Mouse (Mus musculus) heart, embryonic 13.5 days (tissue): ENCODE measurements around the gene AC109138.7. TPM values are rescaled to one million over a fixed set of nuclear protein-coding genes. Genes with fewer than 3 reads are reported as not detected.
A peak's percentile ranks its signal among the peaks of the same experiment; 100 is the strongest.

Experiments used
- ATAC-seq: fragments of 200-750 bp; cut with Nextera tagmentation; 2 replicates; pipeline ENCODE4 v1.8.0; 2017; ENCODE audit warnings: moderate TSS enrichment; ENCODE audit not compliant: insufficient number of reproducible peaks, low FRiP score, low TSS enrichment; ENCODE audit errors: extremely low read depth
- H3K27ac ChIP-seq: fragments of 300-500 bp; sonication (generic); replicated peaks from 2 replicates; pipeline ENCODE4 v1.5.1; 2015; ENCODE audit warnings: moderate library complexity, mild to moderate bottlenecking, inconsistent platforms
- H3K27me3 ChIP-seq: fragments of 300-500 bp; sonication (generic); replicated peaks from 2 replicates; pipeline ENCODE4 v1.6.1; 2015; ENCODE audit warnings: mild to moderate bottlenecking, inconsistent platforms
- H3K36me3 ChIP-seq: fragments of 300-500 bp; sonication (generic); 2 replicates; pipeline ENCODE4 v1.6.1; 2015; ENCODE audit warnings: mild to moderate bottlenecking, inconsistent platforms
- H3K4me1 ChIP-seq: fragments of 300-500 bp; sonication (generic); 2 replicates; pipeline ENCODE4 v1.6.1; 2015; ENCODE audit warnings: inconsistent platforms
- H3K4me2 ChIP-seq: fragments of 300-500 bp; sonication (generic); 2 replicates; pipeline ENCODE4 v1.6.1; 2015; ENCODE audit warnings: inconsistent platforms, mild to moderate bottlenecking, moderate library complexity
- H3K4me3 ChIP-seq: fragments of 300-500 bp; sonication (generic); 2 replicates; pipeline ENCODE4 v1.5.1; 2015; ENCODE audit warnings: moderate library complexity, mild to moderate bottlenecking, inconsistent platforms
- H3K9ac ChIP-seq: fragments of 300-500 bp; sonication (generic); 2 replicates; pipeline ENCODE4 v1.6.1; 2015; ENCODE audit warnings: inconsistent platforms, mild to moderate bottlenecking, moderate library complexity
- H3K9me3 ChIP-seq: fragments of 300-500 bp; sonication (generic); 2 replicates; pipeline ENCODE4 v1.6.1; 2016; ENCODE audit warnings: inconsistent platforms
- WGBS: fragments of 180-500 bp; shearing (Covaris S2); methylation state at CpG from one replicate; pipeline ENCODE4 v1.1.7; 2015; ENCODE audit warnings: mixed read lengths; 5-methylcytosine and 5-hydroxymethylcytosine counted together
- polyA plus RNA-seq: library from polyadenylated mRNA; unstranded; fragments of >200 nt; fragmentation: Nextera tagmentation; extraction: Ambion mirVana; gene quantifications from 2 replicates; pipeline ENCODE4 v1.2.1, GENCODE M21; 2015

Gene AC109138.7
- polyA plus RNA-seq, 1 experiment from 2014 or later, result not detected

- ATAC-seq, result no peak
Observed at GRCm38 (mm10) chr19:4181892-4182291, 32.3 kb upstream of the AC109138.7 start.

GRCm38 (mm10) chr19:4183689-4184088 lies 30.5 kb upstream of the AC109138.7 start:
- no peaks in the 10 kb centered on the region for H3K9me3 ChIP-seq
- no peak overlapping the region for H3K27ac ChIP-seq
- H3K36me3 ChIP-seq, result no peaks in the 10 kb centered on the region
- H3K4me1 ChIP-seq, result peaks cover 40% of the 10 kb centered on the region
- H3K27me3 ChIP-seq, result no peaks in the 10 kb centered on the region
- H3K4me3 ChIP-seq, result no peak overlapping the region
- H3K9ac ChIP-seq, result no peak overlapping the region
- H3K4me2 ChIP-seq, result no peak overlapping the region
- ATAC-seq, result no peak
- 85% methylated on average over 2 of the region's 2 CpGs for WGBS

More at GRCm38 (mm10) chr19:4181892-4182291, 32.3 kb upstream of the AC109138.7 start:
- H3K36me3 ChIP-seq, result no peaks in the 10 kb centered on the region
- no peak overlapping the region for H3K9ac ChIP-seq
- H3K27ac ChIP-seq, result no peak overlapping the region
- no peaks in the 10 kb centered on the region for H3K9me3 ChIP-seq
- no peak overlapping the region for H3K4me2 ChIP-seq
- peaks cover 27% of the 10 kb centered on the region for H3K4me1 ChIP-seq
- WGBS, result 47% methylated on average over 3 of the region's 3 CpGs
- no peak overlapping the region for H3K4me3 ChIP-seq
- H3K27me3 ChIP-seq, result peaks cover 2% of the 10 kb centered on the region; the same call in 1 of the 2 replicates

GRCm38 (mm10) chr19:4184976-4185975 lies 28.9 kb upstream of the AC109138.7 start:
- no peak overlapping the region for H3K4me3 ChIP-seq
- 43% methylated on average over 15 of the region's 15 CpGs for WGBS
- H3K4me1 ChIP-seq, result peaks cover 40% of the 10 kb centered on the region
- no peaks in the 10 kb centered on the region for H3K27me3 ChIP-seq
- H3K4me2 ChIP-seq, result peak overlapping the region; percentile 27; the same call in 1 of the 2 replicates
- H3K9ac ChIP-seq, result peak overlapping the region; percentile 33; the same call in 1 of the 2 replicates
- H3K27ac ChIP-seq, result peak overlapping the region; percentile 50
- no peaks in the 10 kb centered on the region for H3K36me3 ChIP-seq
- ATAC-seq, result no peak
- H3K9me3 ChIP-seq, result no peaks in the 10 kb centered on the region

GRCm38 (mm10) chr19:4187303-4187702 lies 26.9 kb upstream of the AC109138.7 start:
- H3K4me3 ChIP-seq, result no peak overlapping the region

GRCm38 (mm10) chr19:4189051-4189620 lies 25.0 kb upstream of the AC109138.7 start:
- WGBS, result 84% methylated on average over 12 of the region's 12 CpGs
- no peaks in the 10 kb centered on the region for H3K9me3 ChIP-seq
- no peak overlapping the region for H3K9ac ChIP-seq
- H3K4me1 ChIP-seq, result peaks cover 63% of the 10 kb centered on the region
- H3K27ac ChIP-seq, result no peak overlapping the region
- H3K36me3 ChIP-seq, result peaks cover 11% of the 10 kb centered on the region
- H3K4me2 ChIP-seq, result no peak overlapping the region
- ATAC-seq, result no peak
- H3K27me3 ChIP-seq, result no peaks in the 10 kb centered on the region
- H3K4me3 ChIP-seq, result no peak overlapping the region

More at GRCm38 (mm10) chr19:4187303-4187702, 26.9 kb upstream of the AC109138.7 start:
- H3K27ac ChIP-seq, result peak overlapping the region; percentile 28; the same call in 1 of the 2 replicates
- no peak for ATAC-seq
- H3K4me1 ChIP-seq, result peaks cover 48% of the 10 kb centered on the region
- H3K9me3 ChIP-seq, result no peaks in the 10 kb centered on the region
- no peak overlapping the region for H3K4me2 ChIP-seq
- no peaks in the 10 kb centered on the region for H3K36me3 ChIP-seq
- no peak overlapping the region for H3K9ac ChIP-seq
- no peaks in the 10 kb centered on the region for H3K27me3 ChIP-seq
- WGBS, result 60% methylated on average over 3 of the region's 3 CpGs

GRCm38 (mm10) chr19:4190831-4191334 lies 23.3 kb upstream of the AC109138.7 start, which contains the start of gene Tbc1d10c:
Gene Tbc1d10c (minus strand): TSS chr19:4191284.
- H3K4me3 ChIP-seq, result peak within 1 kb of the TSS; percentile 94
- peak within 1 kb of the TSS; percentile 99 for H3K9ac ChIP-seq
- H3K4me2 ChIP-seq, result peak within 1 kb of the TSS; percentile 96
- no peaks in the 10 kb centered on the region for H3K9me3 ChIP-seq
- H3K4me1 ChIP-seq, result peaks cover 64% of the 10 kb centered on the region
- no peak for ATAC-seq
- H3K27ac ChIP-seq, result peak within 1 kb of the TSS; percentile 95
- H3K36me3 ChIP-seq, result peaks cover 29% of the 10 kb centered on the region
- no peaks in the 10 kb centered on the region for H3K27me3 ChIP-seq
- 53% methylated on average over 4 of the region's 4 CpGs for WGBS

- 7% methylated on average over 36 of the region's 47 CpGs for WGBS
- Histone ChIP-seq H3K4me2 (peak within 1 kb of the TSS; percentile 96), H3K27ac (peak within 1 kb of the TSS; percentile 95), H3K4me3 (peak within 1 kb of the TSS; percentile 94), H3K9me3 (no peaks in the 10 kb centered on the region), H3K9ac (peak within 1 kb of the TSS; percentile 99), H3K36me3 (peaks cover 37% of the 10 kb centered on the region), H3K27me3 (no peaks in the 10 kb centered on the region), H3K4me1 (peaks cover 65% of the 10 kb centered on the region)
- peak; percentile 87 for ATAC-seq
Observed at GRCm38 (mm10) chr19:4191528-4192250, 22.5 kb upstream of the AC109138.7 start, which contains the start of gene Ppp1ca. Gene Ppp1ca (plus strand): TSS chr19:4192065.

- Histone ChIP-seq H3K27ac (peak overlapping the region; percentile 95), H3K4me3 (peak overlapping the region; percentile 94), H3K36me3 (peaks cover 44% of the 10 kb centered on the region), H3K4me2 (peak overlapping the region; percentile 96), H3K9me3 (no peaks in the 10 kb centered on the region), H3K9ac (peak overlapping the region; percentile 99), H3K4me1 (peaks cover 64% of the 10 kb centered on the region), H3K27me3 (no peaks in the 10 kb centered on the region)
- under 1% methylated on average over 52 of the region's 52 CpGs for WGBS
- no peak for ATAC-seq
Observed at GRCm38 (mm10) chr19:4192251-4192985, 21.7 kb upstream of the AC109138.7 start.

- Histone ChIP-seq H3K9ac (peak overlapping the region; percentile 99), H3K4me1 (peaks cover 57% of the 10 kb centered on the region), H3K4me3 (peak overlapping the region; percentile 94), H3K27ac (no peak overlapping the region; the same call in 1 of the 2 replicates), H3K9me3 (no peaks in the 10 kb centered on the region), H3K27me3 (no peaks in the 10 kb centered on the region), H3K4me2 (peak overlapping the region; percentile 96), H3K36me3 (peaks cover 51% of the 10 kb centered on the region)
- no peak for ATAC-seq
- WGBS, result 58% methylated on average over 6 of the region's 6 CpGs
Observed at GRCm38 (mm10) chr19:4193129-4193528, 21.0 kb upstream of the AC109138.7 start.
